Mouse (Mus musculus) retina, embryonic 14.5 days (tissue): Measurements from ENCODE around the gene Klra7.
"Not testable (repeated sequence)": the region's sequence is repeated elsewhere in the genome, so short reads cannot be mapped to it uniquely, and the experiment has no call there.

ENCODE experiments used
- DNase-seq: peaks from one replicate; pipeline ENCODE4 v3.0.0-alpha.2; 2015; ENCODE audit warnings: low spot score

Gene Klra7

GRCm38 (mm10) chr6:130233222-130233621 is at the start of gene Klra7:
Gene Klra7 (minus strand): TSS chr6:130233322.
- no peak for DNase-seq

- DNase-seq = not testable (repeated sequence)
Observed at GRCm38 (mm10) chr6:130281828-130282227, 48.7 kb upstream of the Klra7 start, which contains the start of gene Klra10. Gene Klra10 (minus strand): TSS chr6:130281928.

GRCm38 (mm10) chr6:130255326-130255725 is 22.2 kb upstream of the Klra7 start:
- no peak for DNase-seq

GRCm38 (mm10) chr6:130237536-130237935 is 4.4 kb upstream of the Klra7 start:
- DNase-seq = no peak

GRCm38 (mm10) chr6:130236635-130237034 is 3.5 kb upstream of the Klra7 start:
- no peak for DNase-seq

- DNase-seq = not testable (repeated sequence)
Observed at GRCm38 (mm10) chr6:130197453-130197852, 35.7 kb downstream of the Klra7 start.

- not testable (repeated sequence) for DNase-seq
Observed at GRCm38 (mm10) chr6:130193012-130193411, 40.1 kb downstream of the Klra7 start, which contains the start of gene Klra9. Gene Klra9 (minus strand): TSS chr6:130193112.
